19 mouse cellular contexts compared by ENCODE assay signal in the genomic region with DNA sequence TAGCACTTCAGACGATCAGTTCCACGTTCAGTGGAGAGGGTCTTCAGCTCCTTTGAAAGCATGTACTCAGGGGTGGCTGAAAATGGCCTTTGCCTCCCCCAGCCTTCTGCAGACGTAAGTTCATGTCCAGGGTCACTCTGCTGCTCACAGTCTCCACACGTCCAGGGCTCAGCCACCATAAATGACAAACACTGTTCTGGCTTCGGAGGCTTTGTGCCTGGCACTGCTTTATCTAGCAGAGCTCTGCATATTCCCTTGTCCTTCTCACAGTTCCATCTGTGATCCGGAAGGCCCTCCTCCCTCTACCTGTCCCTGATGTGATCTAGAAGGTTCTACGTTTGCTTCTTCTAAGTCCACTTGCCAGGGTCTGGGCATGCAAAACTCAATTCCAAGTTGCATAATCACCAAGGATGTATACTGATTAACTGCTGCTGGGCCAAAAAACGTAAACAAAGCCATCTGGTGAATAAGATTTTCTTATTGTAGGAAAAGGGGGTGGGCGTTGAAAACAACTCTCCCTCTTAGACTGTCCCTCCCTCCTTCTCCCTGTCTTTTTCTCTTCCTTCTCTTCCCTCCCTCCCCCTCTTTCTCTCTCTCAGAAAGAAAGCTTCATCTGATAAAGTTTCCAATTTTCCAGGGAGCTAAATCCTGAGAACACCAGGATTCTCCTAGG.
A peak's percentile ranks its signal among the peaks of the same experiment; 100 is the strongest.
DNase-seq lines count a peak whose midpoint lies in the region; ATAC-seq lines count a peak whose summit lies in the region.
"Had no signal": no experiment of that assay in that cellular context is flagged by ENCODE, and none has a peak within 500 bp of the region (broad histone marks: within the 10 kb centered on the region; RNA-seq: fewer than 3 reads in every experiment).

No protein-coding gene starts in this region.

- ATAC-seq in cerebellum, adult (ENCODE audit: insufficient number of reproducible peaks, low FRiP score, low TSS enrichment): 0 out of 2 replicates have a peak, but pooled peaks have one; percentile 33
- ATAC-seq in frontal cortex, adult (ENCODE audit: low TSS enrichment): peak; percentile 51
- ATAC-seq: CD4-positive, CD25-positive, alpha-beta regulatory T cell, adult 4 months; forebrain, embryonic 16.5 days; hindbrain, postnatal 0 days; intestine, embryonic 16.5 days had no signal

- intact Hi-C loops in left cerebral cortex, postnatal 25 days (cut with DNase I): no loop called here

- no peak for DNase-seq in cerebellum, adult 11 months
- DNase-seq in frontal cortex, postnatal 10 days (ENCODE audit: low spot score in 2 of 2): no peak
- peak; percentile 24 to 36 for DNase-seq in left cerebral cortex, postnatal 25 days (ENCODE audit: low spot score in 2 of 2)
- DNase-seq in left cerebral cortex, adult 11 months (ENCODE audit: low spot score): no peak
- peak; percentile 34 for DNase-seq in NIH3T3 (ENCODE audit: low read depth)
- DNase-seq: adrenal gland, postnatal 14 days; B cell, adult 2 months; cerebellum, adult 9-10 months; embryo, embryonic 11 days; gastrocnemius, postnatal 10 days; heart, adult 18-20 months; heart, postnatal 10 days; heart, postnatal 4 days had no signal

Comparison
In these comparisons a context has a peak if more than half of its experiments do, and no peak if none do; other contexts are left out.
1. DNase-seq: peak in left cerebral cortex, postnatal 25 days (2 of 2) and NIH3T3 (single experiment); none in cerebellum, adult 11 months (single experiment), frontal cortex, postnatal 10 days (0 of 2) and left cerebral cortex, adult 11 months (single experiment).